Mouse (Mus musculus): ENCODE results near the gene Otud3.

- TF ChIP-seq POLR2A (IDR thresholded peaks at IDR 0.05; ENCODE audit: low read depth, low read length) (no peak), CTCF (IDR thresholded peaks at IDR 0.05; ENCODE audit: extremely low read depth, insufficient read depth, insufficient read length, insufficient replicate concordance) (no peak)
Observed at GRCm38 (mm10) chr4:138938495-138939269, 24.9 kb upstream of the Otud3 start.
